Comparison of ENCODE assay signal across 17 mouse cellular contexts in genomic region chr11:60867904-60868303, GRCm38 (mm10). TPM values are rescaled to one million over a fixed set of nuclear protein-coding genes. Genes with fewer than 3 reads are reported as not detected.
DNase-seq lines count a peak whose midpoint lies in the region; ATAC-seq and TF ChIP-seq lines count a peak whose summit lies in the region.
"Had no signal": no experiment of that assay in that cellular context is flagged by ENCODE, and none has a peak within 500 bp of the region (broad histone marks: within the 10 kb centered on the region; RNA-seq: fewer than 3 reads in every experiment).

No protein-coding gene starts in this region.

- H3K27ac ChIP-seq in kidney, adult 2 months (ENCODE audit: insufficient read depth, low read depth, low read length) = no peak overlapping the region
- H3K27ac ChIP-seq in embryonic facial prominence, embryonic 14.5 days (replicated peaks; ENCODE audit: low read depth, low read length) = no peak overlapping the region
- H3K27ac ChIP-seq: forebrain, embryonic 13.5 days; hindbrain, postnatal 0 days had no signal

- no peaks in the 10 kb centered on the region; the same call in 1 of the 2 replicates for H3K36me3 ChIP-seq in kidney, adult 2 months (ENCODE audit: control insufficient read depth, insufficient read depth, low read length)
- H3K36me3 ChIP-seq in embryonic facial prominence, embryonic 14.5 days (ENCODE audit: control insufficient read depth, insufficient read depth, low read length) = peaks cover 35% of the 10 kb centered on the region

- H3K9me3 ChIP-seq in embryonic facial prominence, embryonic 14.5 days (ENCODE audit: control insufficient read depth, low read length) = no peaks in the 10 kb centered on the region
- H3K9me3 ChIP-seq: forebrain, embryonic 13.5 days; G1E had no signal

- TF ChIP-seq CTCF in kidney, adult 2 months (conservative IDR thresholded peaks at IDR 0.05; ENCODE audit: insufficient read depth, insufficient read length, low read depth, low read length) = no peak
- no peak for TF ChIP-seq CTCF in brain, embryonic 14.5 days (IDR thresholded peaks at IDR 0.05; ENCODE audit: borderline replicate concordance, extremely low read depth, insufficient read depth, insufficient read length)

- no peak overlapping the region for H3K4me2 ChIP-seq in embryonic facial prominence, embryonic 14.5 days (ENCODE audit: low read depth, low read length)
- H3K4me2 ChIP-seq: forebrain, embryonic 13.5 days; heart, embryonic 11.5 days had no signal

- ATAC-seq in embryonic facial prominence, embryonic 14.5 days (ENCODE audit: low read depth) = no peak
- ATAC-seq: forebrain, embryonic 13.5 days; hindbrain, postnatal 0 days had no signal

- H3K27me3 ChIP-seq in kidney, adult 2 months (replicated peaks; ENCODE audit: control insufficient read depth, insufficient read depth, low read length) = no peaks in the 10 kb centered on the region
- no peaks in the 10 kb centered on the region for H3K27me3 ChIP-seq in embryonic facial prominence, embryonic 14.5 days (replicated peaks; ENCODE audit: control insufficient read depth, insufficient read depth, low read length)
- H3K27me3 ChIP-seq: forebrain, embryonic 13.5 days had no signal

- peak; percentile 44 for DNase-seq in kidney, adult 2 months
- no peak for DNase-seq in kidney, adult 9 months
- DNase-seq in brain, embryonic 14.5 days (ENCODE audit: low read depth) = peak; percentile 13
- DNase-seq in embryonic facial prominence, embryonic 14.5 days (ENCODE audit: low spot score) = peak; percentile 16
- DNase-seq in kidney, postnatal 4 days = peak; percentile 44 to 52
- no peak for DNase-seq in thymus, postnatal 0 days (ENCODE audit: low spot score)
- DNase-seq in gastrocnemius, adult 8-10 months (ENCODE audit: low spot score in 2 of 2) = no peak
- DNase-seq: cerebellum, adult 8-10 months; gastrocnemius, postnatal 36 days; heart, postnatal 14 days; midbrain, embryonic 14.5 days; spleen, adult 18-20 months; thymus, adult 2 months had no signal

- no peak overlapping the region for H3K4me3 ChIP-seq in kidney, adult 2 months (ENCODE audit: insufficient read depth, low read depth, low read length)
- H3K4me3 ChIP-seq in embryonic facial prominence, embryonic 14.5 days (ENCODE audit: low read depth, low read length) = no peak overlapping the region
- H3K4me3 ChIP-seq: forebrain, embryonic 13.5 days had no signal

- 51% methylated on average over 8 of the region's 8 CpGs for WGBS in kidney, adult 2 months
- 63% methylated on average over 8 of the region's 8 CpGs for WGBS in embryonic facial prominence, embryonic 14.5 days

- H3K4me1 ChIP-seq in kidney, adult 2 months (ENCODE audit: control insufficient read depth, insufficient read depth, low read length) = peaks cover 24% of the 10 kb centered on the region; the same call in 1 of the 2 replicates
- H3K4me1 ChIP-seq in embryonic facial prominence, embryonic 14.5 days (ENCODE audit: control insufficient read depth, insufficient read depth, low read length) = no peaks in the 10 kb centered on the region
- H3K4me1 ChIP-seq: forebrain, embryonic 13.5 days had no signal

- no peak for TF ChIP-seq POLR2A in kidney, adult 2 months (IDR thresholded peaks at IDR 0.05; ENCODE audit: low read depth, low read length)
- TF ChIP-seq POLR2A in brain, embryonic 14.5 days (IDR thresholded peaks at IDR 0.05; ENCODE audit: borderline replicate concordance, extremely low read depth, insufficient read depth, insufficient read length, poor library complexity, severe bottlenecking) = no peak

- H3K9ac ChIP-seq in embryonic facial prominence, embryonic 14.5 days (ENCODE audit: low read depth, low read length) = no peak overlapping the region
- H3K9ac ChIP-seq: forebrain, embryonic 13.5 days had no signal

RNA-seq across cellular contexts. Expression of gene Tmem11, which starts 11.2 kb away (rescaled TPM):
- 78.2 and 81.1 TPM in 2 replicates for polyA plus RNA-seq in kidney, adult 2 months (2012; rRNA removed)
- polyA plus RNA-seq in brain, embryonic 14.5 days (2012; rRNA removed) = 58.8 and 80.1 TPM in 2 replicates
- polyA plus RNA-seq in embryonic facial prominence, embryonic 14.5 days (2014; fragmentation: Nextera tagmentation; extraction: Ambion mirVana) = 61.6 and 61.7 TPM in 2 replicates
- polyA plus RNA-seq in thymus, postnatal 0 days (2015; fragmentation: Nextera tagmentation; extraction: Ambion mirVana) = 46.0 and 52.0 TPM in 2 replicates
- 10 to 100 TPM; 37.2 to 44.1 (median 43.5) TPM for total RNA-seq in gastrocnemius, adult 8-10 months (2022)

RNA-seq across cellular contexts. Expression of gene Dhrs7b, which starts 37.5 kb away (rescaled TPM):
- polyA plus RNA-seq in kidney, adult 2 months (2012; rRNA removed) = 29.1 and 30.0 TPM in 2 replicates
- 15.5 and 16.2 TPM in 2 replicates for polyA plus RNA-seq in brain, embryonic 14.5 days (2012; rRNA removed)
- polyA plus RNA-seq in embryonic facial prominence, embryonic 14.5 days (2014; fragmentation: Nextera tagmentation; extraction: Ambion mirVana) = 32.7 and 32.9 TPM in 2 replicates
- 32.2 and 33.2 TPM in 2 replicates for polyA plus RNA-seq in thymus, postnatal 0 days (2015; fragmentation: Nextera tagmentation; extraction: Ambion mirVana)
- total RNA-seq in gastrocnemius, adult 8-10 months (2022) = 10 to 100 TPM; 23.9 to 28.1 (median 24.2) TPM

RNA-seq across cellular contexts. Expression of gene Natd1, which starts 46.6 kb away (rescaled TPM):
- polyA plus RNA-seq in kidney, adult 2 months (2012; rRNA removed) = 39.3 and 46.2 TPM in 2 replicates
- 51.5 and 54.6 TPM in 2 replicates for polyA plus RNA-seq in brain, embryonic 14.5 days (2012; rRNA removed)
- polyA plus RNA-seq in embryonic facial prominence, embryonic 14.5 days (2014; fragmentation: Nextera tagmentation; extraction: Ambion mirVana) = 18.8 and 19.4 TPM in 2 replicates
- 11.9 and 15.0 TPM in 2 replicates for polyA plus RNA-seq in thymus, postnatal 0 days (2015; fragmentation: Nextera tagmentation; extraction: Ambion mirVana)
- 1 to 10 TPM; 6.5 to 9.2 (median 7.3) TPM for total RNA-seq in gastrocnemius, adult 8-10 months (2022)

RNA-seq across cellular contexts. Expression of gene Shmt1, which starts 56.4 kb away (rescaled TPM):
- 108 and 120 TPM in 2 replicates for polyA plus RNA-seq in kidney, adult 2 months (2012; rRNA removed)
- 6.5 and 13.4 TPM in 2 replicates for polyA plus RNA-seq in brain, embryonic 14.5 days (2012; rRNA removed)
- polyA plus RNA-seq in embryonic facial prominence, embryonic 14.5 days (2014; fragmentation: Nextera tagmentation; extraction: Ambion mirVana) = 30.2 and 35.7 TPM in 2 replicates
- 63.4 and 67.0 TPM in 2 replicates for polyA plus RNA-seq in thymus, postnatal 0 days (2015; fragmentation: Nextera tagmentation; extraction: Ambion mirVana)
- 10 to 100 TPM; 10.5 to 15.0 (median 12.5) TPM for total RNA-seq in gastrocnemius, adult 8-10 months (2022)

Comparison
In these comparisons a context has a peak if more than half of its experiments do, and no peak if none do; other contexts are left out.
1. DNase-seq: peak in kidney, adult 2 months (single experiment), brain, embryonic 14.5 days (single experiment), embryonic facial prominence, embryonic 14.5 days (single experiment) and kidney, postnatal 4 days (2 of 2); none in kidney, adult 9 months (single experiment), thymus, postnatal 0 days (single experiment) and gastrocnemius, adult 8-10 months (0 of 2).